Mouse (Mus musculus) testis, adult 2 months (tissue): ENCODE results near the gene Olfr639. TPM values are rescaled to one million over a fixed set of nuclear protein-coding genes. Genes with fewer than 3 reads are reported as not detected.

Source experiments
- H3K27ac ChIP-seq: fragments of 200-500 bp; 2 replicates; pipeline ENCODE4 v1.5.1; 2012; ENCODE audit warnings: low read depth, low read length; ENCODE audit not compliant: control insufficient read depth, insufficient read depth
- H3K27me3 ChIP-seq: fragments of 200-500 bp; 2 replicates; pipeline ENCODE4 v1.6.1; 2012; ENCODE audit warnings: mild to moderate bottlenecking, low read length, moderate library complexity; ENCODE audit not compliant: control insufficient read depth, insufficient read depth
- H3K36me3 ChIP-seq: fragments of 200-500 bp; 2 replicates; pipeline ENCODE4 v1.6.1; 2012; ENCODE audit warnings: mild to moderate bottlenecking, low read length; ENCODE audit not compliant: control insufficient read depth, insufficient read depth
- H3K4me1 ChIP-seq: fragments of 200-500 bp; 2 replicates; pipeline ENCODE4 v1.6.1; 2012; ENCODE audit warnings: low read length; ENCODE audit not compliant: control insufficient read depth, insufficient read depth
- H3K4me3 ChIP-seq: fragments of 200-500 bp; 2 replicates; pipeline ENCODE4 v1.5.1; 2012; ENCODE audit warnings: low read depth, mild to moderate bottlenecking, low read length, moderate library complexity, mixed read lengths; ENCODE audit not compliant: control insufficient read depth
- CTCF ChIP-seq: fragments of 200-500 bp; IDR thresholded peaks from 2 replicates; pipeline ENCODE4 v1.5.1; 2012; ENCODE audit warnings: low read depth, mild to moderate bottlenecking, inconsistent platforms, low read length, moderate library complexity; ENCODE audit not compliant: control insufficient read depth, insufficient read depth, insufficient replicate concordance
- POLR2A ChIP-seq: fragments of 200-500 bp; IDR thresholded peaks from 2 replicates; pipeline ENCODE4 v1.6.1; 2012; ENCODE audit warnings: low read depth, mild to moderate bottlenecking, inconsistent platforms, low read length, moderate library complexity; ENCODE audit not compliant: control insufficient read depth
- polyA plus RNA-seq: library from polyadenylated mRNA; depleted of rRNA; stranded (reverse); fragments of >200 nt; gene quantifications from 2 replicates; pipeline ENCODE4 v1.2.3, GENCODE M21; 2012; rRNA removed

The Olfr639 gene
- polyA plus RNA-seq: not detected in 2 replicates

GRCm38 (mm10) chr7:104017203-104017602 lies at the start of gene Olfr639:
Gene Olfr639 (minus strand): TSS chr7:104017303.
- TF ChIP-seq POLR2A (no peak), CTCF (no peak)
- no peaks in the 10 kb centered on the region for H3K27me3 ChIP-seq
- no peak within 1 kb of the TSS for H3K27ac ChIP-seq
- no peak within 1 kb of the TSS for H3K4me3 ChIP-seq
- H3K36me3 ChIP-seq: no peaks in the 10 kb centered on the region
- no peaks in the 10 kb centered on the region for H3K4me1 ChIP-seq

DNA sequence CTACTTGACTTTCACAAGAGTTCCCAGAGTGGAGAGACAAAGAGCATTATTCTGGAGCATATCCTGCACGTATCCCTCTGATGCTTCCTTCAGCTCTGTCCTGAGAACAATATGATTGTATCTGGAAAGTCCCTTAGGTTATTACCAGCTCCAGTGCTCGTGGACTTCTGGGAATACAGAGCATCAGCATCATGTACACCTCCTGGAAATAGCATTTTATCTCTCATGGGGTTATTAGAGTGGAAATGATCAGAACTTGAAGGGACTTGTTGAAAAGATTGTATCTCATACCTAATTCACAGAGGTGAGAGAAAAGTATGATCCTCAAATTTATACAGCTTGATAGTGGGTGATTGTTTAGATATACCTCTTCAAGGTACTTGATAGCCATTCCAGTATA lies 44.2 kb upstream of the Olfr639 start, which contains the start of gene 4930516K23Rik:
TSS of gene 4930516K23Rik (minus strand) at position 101 of the 400 bp plus-strand sequence.
- Histone ChIP-seq H3K4me1 (no peaks in the 10 kb centered on the region), H3K4me3 (no peak within 1 kb of the TSS), H3K36me3 (no peaks in the 10 kb centered on the region), H3K27ac (no peak within 1 kb of the TSS), H3K27me3 (no peaks in the 10 kb centered on the region)
- TF ChIP-seq POLR2A: no peak
- TF ChIP-seq CTCF: no peak

DNA sequence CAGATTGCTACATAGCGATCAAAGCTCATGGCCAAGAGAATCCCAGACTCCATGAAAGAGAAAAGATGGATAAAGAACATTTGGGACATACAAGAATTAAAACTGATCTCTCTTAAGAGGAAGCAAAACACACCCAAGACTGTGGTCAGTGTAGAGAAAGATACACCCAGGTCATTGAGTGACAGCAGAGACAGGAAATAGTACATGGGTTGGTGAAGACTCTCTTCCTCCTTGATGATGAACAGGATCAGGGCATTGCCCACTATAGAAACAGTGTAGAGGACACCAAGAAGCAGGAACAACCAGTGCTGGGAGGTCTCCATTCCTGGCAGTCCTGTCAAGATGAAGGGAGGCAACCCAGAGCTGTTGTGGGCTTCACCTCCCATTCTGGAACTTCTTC lies 42.1 kb upstream of the Olfr639 start:
- Histone ChIP-seq H3K27ac (no peak overlapping the region), H3K27me3 (no peaks in the 10 kb centered on the region), H3K4me1 (no peaks in the 10 kb centered on the region), H3K4me3 (no peak overlapping the region), H3K36me3 (no peaks in the 10 kb centered on the region)
- TF ChIP-seq CTCF (no peak), POLR2A (no peak)

- no peak within 1 kb of the TSS for H3K4me3 ChIP-seq
These were observed 35.5 kb upstream of the Olfr639 start, which contains the start of gene Olfr642 for GRCm38 (mm10) chr7:104052566-104052965. Gene Olfr642 (minus strand): TSS chr7:104052666.

DNA sequence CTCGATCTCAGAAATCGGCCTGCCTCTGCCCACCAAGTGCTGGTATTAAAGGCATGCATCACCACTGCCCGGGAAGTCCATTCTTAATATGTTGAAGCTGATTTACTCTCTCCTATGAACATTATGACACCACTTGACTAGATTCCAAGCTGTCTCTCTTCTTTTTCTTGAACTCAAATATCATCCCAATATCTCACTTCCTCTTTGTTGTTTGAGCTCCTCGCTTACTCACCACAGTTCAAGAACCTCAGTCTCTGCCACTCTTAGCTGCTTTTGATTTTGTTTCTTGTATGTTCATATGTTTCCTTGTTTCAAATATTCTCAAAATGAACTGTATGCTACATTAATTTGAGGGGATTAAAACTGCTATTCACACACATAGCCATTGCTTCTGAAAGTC lies 33.6 kb upstream of the Olfr639 start:
- H3K36me3 ChIP-seq: no peaks in the 10 kb centered on the region
- no peak overlapping the region for H3K27ac ChIP-seq
- H3K4me1 ChIP-seq: no peaks in the 10 kb centered on the region
- no peak for TF ChIP-seq CTCF
- no peak for TF ChIP-seq POLR2A
- no peaks in the 10 kb centered on the region for H3K27me3 ChIP-seq
- H3K4me3 ChIP-seq: no peak overlapping the region

More at GRCm38 (mm10) chr7:104052566-104052965, 35.5 kb upstream of the Olfr639 start, which contains the start of gene Olfr642:
- no peaks in the 10 kb centered on the region for H3K36me3 ChIP-seq
- no peak for TF ChIP-seq CTCF
- TF ChIP-seq POLR2A: no peak
- H3K27me3 ChIP-seq: no peaks in the 10 kb centered on the region
- H3K4me1 ChIP-seq: no peaks in the 10 kb centered on the region
- H3K27ac ChIP-seq: no peak within 1 kb of the TSS

GRCm38 (mm10) chr7:104035145-104035544 lies 18.0 kb upstream of the Olfr639 start, which contains the start of gene Olfr641:
Gene Olfr641 (plus strand): TSS chr7:104035445.
- no peak for TF ChIP-seq CTCF
- TF ChIP-seq POLR2A: no peak
- Histone ChIP-seq H3K36me3 (no peaks in the 10 kb centered on the region), H3K4me3 (no peak within 1 kb of the TSS), H3K27ac (no peak within 1 kb of the TSS), H3K4me1 (no peaks in the 10 kb centered on the region), H3K27me3 (no peaks in the 10 kb centered on the region)

DNA sequence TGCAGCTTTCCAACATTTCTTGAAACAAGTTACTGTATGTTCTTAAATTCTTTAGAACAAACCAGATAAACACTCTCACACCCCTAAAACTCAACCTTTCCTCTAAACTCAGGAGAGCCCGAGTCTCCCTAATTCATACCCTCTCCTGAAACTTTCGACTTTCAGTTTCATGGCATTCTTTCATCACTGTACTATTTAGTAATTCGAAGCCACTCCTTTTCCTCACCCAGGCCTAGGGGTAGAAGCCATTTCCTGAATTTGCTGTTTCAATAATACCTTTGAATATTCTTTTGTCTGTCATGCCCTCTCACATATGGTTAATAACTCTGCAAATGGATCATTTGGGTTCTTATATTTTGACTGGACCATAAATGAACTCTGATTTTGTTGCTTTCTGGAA lies 9.9 kb upstream of the Olfr639 start:
- Histone ChIP-seq H3K36me3 (no peaks in the 10 kb centered on the region), H3K27me3 (no peaks in the 10 kb centered on the region), H3K4me3 (no peak overlapping the region), H3K4me1 (no peaks in the 10 kb centered on the region), H3K27ac (no peak overlapping the region)
- no peak for TF ChIP-seq CTCF
- no peak for TF ChIP-seq POLR2A
